Mouse (Mus musculus) adrenal gland, adult 2 months (tissue): ENCODE measurements around the gene Olfr1016. TPM values are rescaled to one million over a fixed set of nuclear protein-coding genes. Genes with fewer than 3 reads are reported as not detected.

Source experiments
- DNase-seq: peaks from one replicate; pipeline ENCODE4 v3.0.0; 2021
- long read RNA-seq: library from polyadenylated mRNA; stranded (forward); transcript quantifications from one replicate; pipeline ENCODE4 v2.0.0, GENCODE M21; 2021
- polyA plus RNA-seq: library from polyadenylated mRNA; depleted of rRNA; stranded (reverse); fragments of >200 nt; gene quantifications from 2 replicates; pipeline ENCODE4 v1.2.3, GENCODE M21; 2012; rRNA removed
- total RNA-seq, 2 experiments: library from RNA; stranded (reverse); gene quantifications; 2 replicates each; pipeline ENCODE4 v1.2.3; 2021

Gene Olfr1016
- total RNA-seq: not detected
- polyA plus RNA-seq: not detected in 2 replicates
- long read RNA-seq: 0 reads

GRCm38 (mm10) chr2:85802444-85802843 lies at the start of gene Olfr1016:
Olfr1016 (minus strand) TSS chr2:85802544.
- no peak for DNase-seq

GRCm38 (mm10) chr2:85846730-85847129 lies 44.4 kb upstream of the Olfr1016 start, which contains the start of gene Olfr1020:
Olfr1020 (plus strand) TSS chr2:85847030.
- no peak for DNase-seq

DNA sequence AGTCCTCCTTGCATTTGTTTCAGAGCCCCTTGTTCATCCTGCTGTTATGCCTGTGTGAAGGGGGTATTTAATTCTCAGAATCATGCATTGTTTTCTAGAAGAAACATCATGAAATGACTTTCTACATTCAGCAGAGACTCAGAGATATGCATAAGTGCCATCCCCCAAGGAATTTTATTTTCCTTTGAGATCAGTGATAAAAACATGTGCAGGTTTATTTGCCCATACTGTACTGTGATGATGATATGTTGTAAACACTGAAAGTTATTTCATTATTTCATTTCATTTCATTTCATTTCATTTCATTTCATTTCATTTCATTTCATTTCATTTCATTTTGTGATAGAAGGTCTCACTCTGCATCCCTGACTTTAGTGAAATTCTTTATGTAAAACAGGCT lies 43.0 kb upstream of the Olfr1016 start, which contains the start of gene Olfr1019:
Olfr1019 (minus strand) TSS at position 101 of the 400 bp plus-strand sequence.
- no peak for DNase-seq

- DNase-seq: no peak
Observed at GRCm38 (mm10) chr2:85818179-85818578, 15.8 kb upstream of the Olfr1016 start, which contains the start of gene Olfr1018. Olfr1018 (plus strand) TSS chr2:85818479.

- no peak for DNase-seq
Observed at GRCm38 (mm10) chr2:85804501-85804900, 2.2 kb upstream of the Olfr1016 start.

- no peak for DNase-seq
Observed at GRCm38 (mm10) chr2:85792331-85792730, 10.0 kb downstream of the Olfr1016 start.

- DNase-seq: no peak
Observed at GRCm38 (mm10) chr2:85781717-85782116, 20.6 kb downstream of the Olfr1016 start, which contains the start of gene Olfr1015. Olfr1015 (plus strand) TSS chr2:85782017.

DNA sequence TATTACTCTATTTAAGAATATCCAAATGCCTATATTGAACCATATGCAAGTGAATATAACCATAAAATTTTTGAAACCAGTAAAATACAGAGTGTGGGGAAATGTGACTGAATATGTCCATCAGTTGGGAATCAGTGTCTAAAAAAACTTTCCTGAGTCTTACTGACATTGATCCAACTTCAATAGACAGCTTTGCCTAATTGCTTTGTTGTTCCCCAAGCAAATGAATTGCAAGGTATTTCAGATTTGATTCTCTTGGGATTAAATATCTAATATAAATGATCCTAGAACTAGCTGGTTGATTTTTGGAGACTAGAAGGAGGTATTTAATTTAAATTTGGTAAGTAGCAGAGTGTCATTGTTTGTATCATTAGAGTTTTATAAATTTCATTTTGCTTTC lies 29.9 kb downstream of the Olfr1016 start, which contains the start of gene Olfr1014:
Olfr1014 (plus strand) TSS at position 301 of the 400 bp plus-strand sequence.
- DNase-seq: no peak

- DNase-seq: no peak
Observed at GRCm38 (mm10) chr2:85766798-85767197, 35.5 kb downstream of the Olfr1016 start, which contains the start of gene Olfr1013. Olfr1013 (plus strand) TSS chr2:85767098.

GRCm38 (mm10) chr2:85762666-85763065 lies 39.7 kb downstream of the Olfr1016 start, which contains the start of gene Olfr1012:
Olfr1012 (minus strand) TSS chr2:85762766.
- DNase-seq: no peak

DNA sequence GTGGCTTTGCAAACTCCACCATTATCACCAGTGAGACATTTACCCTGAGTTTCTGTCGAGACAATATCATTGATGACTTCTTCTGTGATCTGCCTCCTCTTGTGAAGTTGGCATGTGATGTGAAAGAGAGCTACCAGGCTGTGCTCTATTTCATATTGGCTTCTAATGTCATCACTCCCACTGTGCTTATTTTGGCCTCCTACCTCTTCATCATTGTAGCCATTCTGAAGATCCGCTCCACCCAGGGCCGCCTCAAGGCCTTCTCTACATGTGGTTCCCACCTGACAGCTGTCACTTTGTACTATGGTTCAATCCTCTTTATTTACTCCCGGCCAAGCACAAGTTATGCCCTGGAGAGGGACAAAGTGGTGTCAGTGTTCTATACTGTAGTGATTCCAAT lies 48.5 kb downstream of the Olfr1016 start:
- DNase-seq: no peak

Other genes with a start within 250 kb of the Olfr1016 start
- gene Olfr996, start 223.3 kb downstream of the Olfr1016 start, total RNA-seq: not detected
- gene Olfr996, start 223.3 kb downstream of the Olfr1016 start, polyA plus RNA-seq: 0.13 and 0.16 TPM in 2 replicates
- gene Olfr998, start 213.6 kb downstream of the Olfr1016 start, total RNA-seq: not detected
- not detected in 2 replicates for gene Olfr998, start 213.6 kb downstream of the Olfr1016 start, polyA plus RNA-seq
- gene Olfr1000, start 190.6 kb downstream of the Olfr1016 start, total RNA-seq: not detected
- gene Olfr1000, start 190.6 kb downstream of the Olfr1016 start, polyA plus RNA-seq: not detected in 2 replicates
- not detected for gene Olfr1002, start 151.8 kb downstream of the Olfr1016 start, total RNA-seq
- gene Olfr1002, start 151.8 kb downstream of the Olfr1016 start, polyA plus RNA-seq: not detected in 2 replicates
- not detected for gene Olfr154, start 138.1 kb downstream of the Olfr1016 start, total RNA-seq
- gene Olfr154, start 138.1 kb downstream of the Olfr1016 start, polyA plus RNA-seq: not detected in 2 replicates
- not detected for gene Olfr1006, start 123.8 kb downstream of the Olfr1016 start, total RNA-seq
- not detected in 2 replicates for gene Olfr1006, start 123.8 kb downstream of the Olfr1016 start, polyA plus RNA-seq
- gene Olfr1008, start 113.1 kb downstream of the Olfr1016 start, total RNA-seq: not detected
- not detected in 2 replicates for gene Olfr1008, start 113.1 kb downstream of the Olfr1016 start, polyA plus RNA-seq
- gene Olfr1009, start 87.1 kb downstream of the Olfr1016 start, total RNA-seq: under 1 TPM in 1 of 2 experiments, not detected in 1; 0.07 TPM
- not detected in 2 replicates for gene Olfr1009, start 87.1 kb downstream of the Olfr1016 start, polyA plus RNA-seq
- gene Olfr1012, start 39.8 kb downstream of the Olfr1016 start, total RNA-seq: not detected
- not detected in 2 replicates for gene Olfr1012, start 39.8 kb downstream of the Olfr1016 start, polyA plus RNA-seq
- under 1 TPM in 1 of 2 experiments, not detected in 1; 0.21 TPM for gene Olfr1013, start 35.4 kb downstream of the Olfr1016 start, total RNA-seq
- not detected in 2 replicates for gene Olfr1013, start 35.4 kb downstream of the Olfr1016 start, polyA plus RNA-seq
- gene Olfr1014, start 29.8 kb downstream of the Olfr1016 start, total RNA-seq: not detected
- not detected in 2 replicates for gene Olfr1014, start 29.8 kb downstream of the Olfr1016 start, polyA plus RNA-seq
- gene Olfr1015, start 20.5 kb downstream of the Olfr1016 start, total RNA-seq: not detected
- not detected in 2 replicates for gene Olfr1015, start 20.5 kb downstream of the Olfr1016 start, polyA plus RNA-seq
- gene Olfr1018, start 15.9 kb upstream of the Olfr1016 start, total RNA-seq: not detected
- gene Olfr1018, start 15.9 kb upstream of the Olfr1016 start, polyA plus RNA-seq: not detected in 2 replicates
- not detected for gene Olfr1019, start 42.9 kb upstream of the Olfr1016 start, total RNA-seq
- not detected in 2 replicates for gene Olfr1019, start 42.9 kb upstream of the Olfr1016 start, polyA plus RNA-seq
- not detected for gene Olfr1020, start 44.5 kb upstream of the Olfr1016 start, total RNA-seq
- gene Olfr1020, start 44.5 kb upstream of the Olfr1016 start, polyA plus RNA-seq: not detected in 2 replicates
- not detected for gene Olfr1022, start 66.0 kb upstream of the Olfr1016 start, total RNA-seq
- not detected in 2 replicates for gene Olfr1022, start 66.0 kb upstream of the Olfr1016 start, polyA plus RNA-seq
- not detected for gene Olfr1023, start 83.1 kb upstream of the Olfr1016 start, total RNA-seq
- not detected in 2 replicates for gene Olfr1023, start 83.1 kb upstream of the Olfr1016 start, polyA plus RNA-seq
- gene Olfr1024, start 102.5 kb upstream of the Olfr1016 start, total RNA-seq: not detected
- not detected in 2 replicates for gene Olfr1024, start 102.5 kb upstream of the Olfr1016 start, polyA plus RNA-seq
- not detected for gene Olfr1025-ps1, start 112.6 kb upstream of the Olfr1016 start, total RNA-seq
- not detected in 2 replicates for gene Olfr1025-ps1, start 112.6 kb upstream of the Olfr1016 start, polyA plus RNA-seq
- gene Olfr1026, start 119.0 kb upstream of the Olfr1016 start, total RNA-seq: not detected
- not detected in 2 replicates for gene Olfr1026, start 119.0 kb upstream of the Olfr1016 start, polyA plus RNA-seq
- not detected for gene Olfr1028, start 147.9 kb upstream of the Olfr1016 start, total RNA-seq
- gene Olfr1028, start 147.9 kb upstream of the Olfr1016 start, polyA plus RNA-seq: not detected in 2 replicates
- not detected for gene Olfr1029, start 171.4 kb upstream of the Olfr1016 start, total RNA-seq
- gene Olfr1029, start 171.4 kb upstream of the Olfr1016 start, polyA plus RNA-seq: 0.09 TPM in 1 of 2 replicates, not detected in the other
- under 1 TPM in 1 of 2 experiments, not detected in 1; 0.09 TPM for gene Olfr1030, start 176.7 kb upstream of the Olfr1016 start, total RNA-seq
- not detected in 2 replicates for gene Olfr1030, start 176.7 kb upstream of the Olfr1016 start, polyA plus RNA-seq
- gene Olfr1031, start 187.8 kb upstream of the Olfr1016 start, total RNA-seq: not detected
- not detected in 2 replicates for gene Olfr1031, start 187.8 kb upstream of the Olfr1016 start, polyA plus RNA-seq
- not detected for gene Olfr1032, start 203.0 kb upstream of the Olfr1016 start, total RNA-seq
- gene Olfr1032, start 203.0 kb upstream of the Olfr1016 start, polyA plus RNA-seq: not detected in 2 replicates
- gene Olfr1033, start 218.1 kb upstream of the Olfr1016 start, total RNA-seq: 1 to 10 TPM; 3.4 to 4.4 TPM
- 0.19 and 0.42 TPM in 2 replicates for gene Olfr1033, start 218.1 kb upstream of the Olfr1016 start, polyA plus RNA-seq
- under 1 TPM; 0.10 to 0.52 TPM for gene Olfr1034, start 243.3 kb upstream of the Olfr1016 start, total RNA-seq
- gene Olfr1034, start 243.3 kb upstream of the Olfr1016 start, polyA plus RNA-seq: 0.07 TPM in 2 replicates